17 mouse cellular contexts compared by ENCODE assay signal in genomic region chrX:77812031-77812430, GRCm38 (mm10). TPM values are rescaled to one million over a fixed set of nuclear protein-coding genes. Genes with fewer than 3 reads are reported as not detected.
A peak's percentile ranks its signal among the peaks of the same experiment; 100 is the strongest.
DNase-seq lines count a peak whose midpoint lies in the region; ATAC-seq and TF ChIP-seq lines count a peak whose summit lies in the region.
"Had no signal": no experiment of that assay in that cellular context is flagged by ENCODE, and none has a peak within 500 bp of the region (broad histone marks: within the 10 kb centered on the region; RNA-seq: fewer than 3 reads in every experiment).

No protein-coding gene starts in this region.

- no peak overlapping the region for H3K27ac ChIP-seq in intestine, postnatal 0 days (ENCODE audit: low read depth, low read length)
- no peak overlapping the region for H3K27ac ChIP-seq in intestine, embryonic 16.5 days (ENCODE audit: low read length)
- H3K27ac ChIP-seq: forebrain, embryonic 10.5 days; hindbrain, embryonic 14.5 days; limb, embryonic 15.5 days; neural tube, embryonic 13.5 days had no signal

- H3K4me2 ChIP-seq in intestine, postnatal 0 days (replicated peaks; ENCODE audit: low read depth), result no peak overlapping the region
- no peak overlapping the region for H3K4me2 ChIP-seq in intestine, embryonic 16.5 days (ENCODE audit: low read depth, low read length)
- H3K4me2 ChIP-seq: hindbrain, embryonic 14.5 days; limb, embryonic 15.5 days; neural tube, embryonic 13.5 days had no signal

- no peaks in the 10 kb centered on the region for H3K27me3 ChIP-seq in intestine, postnatal 0 days (replicated peaks; ENCODE audit: control insufficient read depth, insufficient read depth, low read length)
- no peaks in the 10 kb centered on the region for H3K27me3 ChIP-seq in intestine, embryonic 16.5 days (replicated peaks; ENCODE audit: control insufficient read depth, insufficient read depth, low read length)
- H3K27me3 ChIP-seq: limb, embryonic 15.5 days; neural tube, embryonic 13.5 days had no signal

- no peaks in the 10 kb centered on the region for H3K4me1 ChIP-seq in intestine, postnatal 0 days (replicated peaks; ENCODE audit: control insufficient read depth, insufficient read depth, low read length)
- H3K4me1 ChIP-seq in intestine, embryonic 16.5 days (ENCODE audit: control insufficient read depth, insufficient read depth, low read length), result no peaks in the 10 kb centered on the region
- H3K4me1 ChIP-seq: forebrain, embryonic 10.5 days; limb, embryonic 15.5 days; megakaryocyte, embryonic 14.5 days; neural tube, embryonic 13.5 days had no signal

- no peak for ATAC-seq in intestine, postnatal 0 days
- ATAC-seq in intestine, embryonic 16.5 days, result no peak

- no peaks in the 10 kb centered on the region for H3K9me3 ChIP-seq in intestine, postnatal 0 days (ENCODE audit: control insufficient read depth)
- no peaks in the 10 kb centered on the region for H3K9me3 ChIP-seq in intestine, embryonic 16.5 days (ENCODE audit: control insufficient read depth, low read length)
- H3K9me3 ChIP-seq: forebrain, embryonic 10.5 days; limb, embryonic 15.5 days; megakaryocyte, embryonic 14.5 days; neural tube, embryonic 13.5 days had no signal

- no peak overlapping the region for H3K9ac ChIP-seq in intestine, postnatal 0 days (ENCODE audit: low read depth, low read length)
- H3K9ac ChIP-seq in intestine, embryonic 16.5 days (ENCODE audit: low read depth, low read length), result no peak overlapping the region
- H3K9ac ChIP-seq: hindbrain, embryonic 14.5 days; limb, embryonic 15.5 days; neural tube, embryonic 13.5 days had no signal

- DNase-seq in adrenal gland, adult 2 months, result peak; percentile 11
- DNase-seq in adrenal gland, adult 8-10 months, result no peak
- peak; percentile 4 for DNase-seq in retina, embryonic 14.5 days (ENCODE audit: low spot score)
- DNase-seq in retina, postnatal 1 day, result no peak
- DNase-seq in urinary bladder, postnatal 4 days (ENCODE audit: low spot score in 2 of 2), result no peak
- no peak for DNase-seq in T-cell, adult 2 months (ENCODE audit: low spot score)
- DNase-seq: heart, adult 18-20 months; kidney, postnatal 25 days; thymus, postnatal 14 days had no signal

- TF ChIP-seq CTCF in intestine, postnatal 0 days (IDR thresholded peaks at IDR 0.05; ENCODE audit: low read depth), result peak; percentile 47

- WGBS in intestine, postnatal 0 days, result 58% methylated on average over 6 of the region's 6 CpGs
- 60% methylated on average over 6 of the region's 6 CpGs for WGBS in intestine, embryonic 16.5 days

- no peaks in the 10 kb centered on the region for H3K36me3 ChIP-seq in intestine, postnatal 0 days (ENCODE audit: control insufficient read depth, insufficient read depth)
- no peaks in the 10 kb centered on the region for H3K36me3 ChIP-seq in intestine, embryonic 16.5 days (ENCODE audit: control insufficient read depth, insufficient read depth, low read length)
- H3K36me3 ChIP-seq: forebrain, embryonic 10.5 days; limb, embryonic 15.5 days; neural tube, embryonic 13.5 days had no signal

- no peak overlapping the region for H3K4me3 ChIP-seq in intestine, postnatal 0 days (ENCODE audit: low read depth, low read length)
- no peak overlapping the region for H3K4me3 ChIP-seq in intestine, embryonic 16.5 days (ENCODE audit: low read length)
- H3K4me3 ChIP-seq: forebrain, embryonic 10.5 days; limb, embryonic 15.5 days; megakaryocyte, embryonic 14.5 days; neural tube, embryonic 13.5 days had no signal

RNA-seq across cellular contexts. Expression of gene Prkx, which starts 16.0 kb away (rescaled TPM):
- total RNA-seq in adrenal gland, adult 2 months (2021), result 10 to 100 TPM; 12.6 to 18.4 TPM
- 11.6 and 12.7 TPM in 2 replicates for polyA plus RNA-seq in adrenal gland, adult 2 months (2012; rRNA removed)
- 10 to 100 TPM; 13.2 to 16.5 (median 15.5) TPM for total RNA-seq in adrenal gland, adult 8-10 months (2022)
- 6.7 and 7.0 TPM in 2 replicates for polyA plus RNA-seq in intestine, postnatal 0 days (2015; fragmentation: Nextera tagmentation; extraction: Ambion mirVana)
- 8.4 and 8.5 TPM in 2 replicates for polyA plus RNA-seq in intestine, embryonic 16.5 days (2015; fragmentation: Nextera tagmentation; extraction: Ambion mirVana)

RNA-seq across cellular contexts. Expression of gene Pbsn, which starts 41.4 kb away (rescaled TPM):
- not detected for total RNA-seq in adrenal gland, adult 2 months (2021)
- polyA plus RNA-seq in adrenal gland, adult 2 months (2012; rRNA removed), result not detected in 2 replicates
- total RNA-seq in adrenal gland, adult 8-10 months (2022), result not detected
- not detected in 2 replicates for polyA plus RNA-seq in intestine, postnatal 0 days (2015; fragmentation: Nextera tagmentation; extraction: Ambion mirVana)
- not detected in 2 replicates for polyA plus RNA-seq in intestine, embryonic 16.5 days (2015; fragmentation: Nextera tagmentation; extraction: Ambion mirVana)
- total RNA-seq: heart, adult 18-20 months had no signal
- polyA plus RNA-seq: forebrain, embryonic 10.5 days; hindbrain, embryonic 14.5 days; limb, embryonic 15.5 days; neural tube, embryonic 13.5 days; small intestine, adult 2 months had no signal

RNA-seq across cellular contexts. Expression of gene Gm14744, which starts 52.5 kb away (rescaled TPM):
- not detected for total RNA-seq in adrenal gland, adult 2 months (2021)
- not detected in 2 replicates for polyA plus RNA-seq in adrenal gland, adult 2 months (2012; rRNA removed)
- not detected for total RNA-seq in adrenal gland, adult 8-10 months (2022)
- not detected in 2 replicates for polyA plus RNA-seq in intestine, postnatal 0 days (2015; fragmentation: Nextera tagmentation; extraction: Ambion mirVana)
- not detected in 2 replicates for polyA plus RNA-seq in intestine, embryonic 16.5 days (2015; fragmentation: Nextera tagmentation; extraction: Ambion mirVana)
- total RNA-seq: heart, adult 18-20 months had no signal
- polyA plus RNA-seq: forebrain, embryonic 10.5 days; hindbrain, embryonic 14.5 days; limb, embryonic 15.5 days; neural tube, embryonic 13.5 days; small intestine, adult 2 months had no signal

Comparison
In these comparisons a context has a peak if more than half of its experiments do, and no peak if none do; other contexts are left out.
1. DNase-seq: peak in adrenal gland, adult 2 months (single experiment) and retina, embryonic 14.5 days (single experiment); none in adrenal gland, adult 8-10 months (single experiment), retina, postnatal 1 day (single experiment), urinary bladder, postnatal 4 days (0 of 2) and T-cell, adult 2 months (single experiment).